11 mouse cellular contexts compared by ENCODE assay signal in the genomic region with DNA sequence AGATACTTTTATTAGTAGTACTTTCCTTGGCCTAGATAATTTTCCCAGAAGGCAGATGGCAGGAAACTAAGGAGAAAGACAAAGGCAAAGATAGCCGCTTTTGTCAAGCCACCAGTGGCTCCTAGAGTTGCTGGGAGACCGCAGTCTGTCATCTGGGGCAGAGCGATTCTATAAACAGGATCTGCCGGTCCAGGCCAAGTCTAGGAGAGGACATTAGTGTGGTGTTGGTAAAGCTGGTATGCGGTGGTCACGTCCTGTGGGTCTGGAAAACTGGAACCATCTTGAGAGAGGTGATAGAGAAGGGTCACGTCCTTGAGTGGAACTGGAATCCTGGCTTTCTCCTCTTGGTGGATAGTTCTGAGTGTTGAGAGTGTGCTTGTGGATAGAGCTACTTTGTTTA. TPM values are rescaled to one million over a fixed set of nuclear protein-coding genes. Genes with fewer than 3 reads are reported as not detected.
DNase-seq lines count a peak whose midpoint lies in the region; TF ChIP-seq lines count a peak whose summit lies in the region.
"Had no signal": no experiment of that assay in that cellular context is flagged by ENCODE, and none has a peak within 500 bp of the region (broad histone marks: within the 10 kb centered on the region; RNA-seq: fewer than 3 reads in every experiment).

No protein-coding gene starts in this region.

- intact Hi-C loops in gastrocnemius, adult 2 months (cut with DNase I): loop anchor here (5.0 kb wide), 3 partner anchors 53 to 148 kb away; no protein-coding TSS in a partner anchor
- intact Hi-C loops in heart, postnatal 10 days (cut with DNase I): loop anchor here (5.0 kb wide), 4 partner anchors 33 to 163 kb away; no protein-coding TSS in a partner anchor

- H3K4me3 ChIP-seq in gastrocnemius, adult 2 months: no peak overlapping the region

- no peak for DNase-seq in gastrocnemius, adult 2 months
- DNase-seq in gastrocnemius, postnatal 25 days: no peak
- peak; percentile 48 for DNase-seq in Muller cell, postnatal 12 days (ENCODE audit: inconsistent ontology term)
- DNase-seq in heart, postnatal 10 days: peak; percentile 58 to 63
- peak; percentile 50 for DNase-seq in lung, postnatal 14 days
- no peak for DNase-seq in adrenal gland, postnatal 14 days
- no peak for DNase-seq in layer of hippocampus, adult 11-12 months (ENCODE audit: low spot score)
- no peak for DNase-seq in frontal cortex, postnatal 25 days (ENCODE audit: low spot score in 2 of 2)
- DNase-seq: B cell, adult 2 months; cerebellum, adult 2 months; gastrocnemius, postnatal 36 days had no signal

- TF ChIP-seq CTCF in gastrocnemius, adult 2 months (IDR thresholded peaks at IDR 0.05): no peak

- peak overlapping the region; percentile 20 for H3K27ac ChIP-seq in gastrocnemius, adult 2 months

RNA-seq across cellular contexts. Expression of a gene that starts 3.2 kb away (rescaled TPM):
- total RNA-seq in gastrocnemius, adult 2 months (2021): 10 to 100 TPM in 1 of 2 experiments, 1 to 10 TPM in 1; 8.0 to 12.8 TPM
- total RNA-seq in gastrocnemius, postnatal 25 days (2021): 10 to 100 TPM; 10.4 to 13.8 TPM
- total RNA-seq in heart, postnatal 10 days (2021): 10 to 100 TPM; 70.7 to 86.4 TPM
- total RNA-seq in adrenal gland, postnatal 14 days (2021): 20.1 and 22.3 TPM in 2 replicates

Comparison
In these comparisons a context has a peak if more than half of its experiments do, and no peak if none do; other contexts are left out.
1. DNase-seq: peak in Muller cell, postnatal 12 days (single experiment), heart, postnatal 10 days (2 of 2) and lung, postnatal 14 days (single experiment); none in gastrocnemius, adult 2 months (single experiment), gastrocnemius, postnatal 25 days (single experiment), adrenal gland, postnatal 14 days (single experiment), layer of hippocampus, adult 11-12 months (single experiment) and frontal cortex, postnatal 25 days (0 of 2).